Mouse (Mus musculus): ENCODE results near the gene Npcd. TPM values are rescaled to one million over a fixed set of nuclear protein-coding genes. Genes with fewer than 3 reads are reported as not detected.

Gene Npcd
- polyA plus RNA-seq, 1 experiment from 2014 or later = not detected

DNA sequence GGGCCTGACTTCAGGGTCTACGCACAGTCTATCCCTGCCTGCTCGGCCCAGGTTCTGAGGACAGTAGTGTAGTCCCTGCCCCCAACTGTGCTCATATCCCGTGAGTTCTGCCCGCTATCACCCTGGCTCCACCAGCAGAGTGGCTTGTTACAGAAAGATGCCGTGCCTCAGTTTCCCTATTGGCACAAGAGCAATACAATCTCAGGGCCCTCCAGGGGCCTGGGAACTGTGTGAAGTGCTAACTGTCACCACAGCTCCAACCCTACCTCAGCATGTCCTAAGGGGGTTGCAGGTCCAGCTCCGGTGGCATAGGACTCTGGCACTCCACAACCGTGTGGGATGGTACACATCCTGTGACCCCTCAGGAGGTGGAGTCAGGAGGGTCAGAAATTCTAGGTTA is 36.9 kb downstream of the Npcd start:
- ATAC-seq (ENCODE audit: low FRiP score, low TSS enrichment) = no peak
- Histone ChIP-seq H3K9ac (replicated peaks; ENCODE audit: low read length) (no peak overlapping the region), H3K36me3 (ENCODE audit: insufficient read depth, low read length) (no peaks in the 10 kb centered on the region), H3K4me2 (replicated peaks; ENCODE audit: low read depth, low read length) (no peak overlapping the region), H3K27ac (ENCODE audit: low read length) (no peak overlapping the region), H3K9me3 (ENCODE audit: low read length) (no peaks in the 10 kb centered on the region), H3K4me1 (ENCODE audit: insufficient read depth, low read length) (no peaks in the 10 kb centered on the region), H3K4me3 (ENCODE audit: low read length) (no peak overlapping the region), H3K27me3 (ENCODE audit: insufficient read depth, low read length) (peaks cover 21% of the 10 kb centered on the region)
- WGBS = 79% methylated on average over 7 of the region's 7 CpGs

DNA sequence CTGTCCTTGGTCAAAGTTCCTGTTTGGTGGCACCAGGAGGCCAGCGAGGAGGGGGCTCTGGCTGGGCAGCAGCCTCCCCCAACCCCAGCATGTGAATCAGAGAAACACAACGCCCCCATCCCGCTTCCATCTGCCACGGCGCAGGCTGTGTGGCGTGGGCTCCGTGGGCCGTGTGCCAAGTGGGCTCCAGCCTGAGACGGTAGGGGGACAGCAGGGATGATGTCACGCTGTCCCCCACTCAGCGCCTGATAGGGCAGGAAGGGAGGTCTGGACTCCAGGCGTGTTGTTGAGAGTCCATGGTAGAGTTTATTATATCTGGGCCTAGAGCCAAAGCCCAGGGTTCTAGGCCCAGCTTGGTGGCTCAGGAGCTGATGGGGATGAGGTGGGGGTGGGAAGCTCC is 37.8 kb downstream of the Npcd start:
- Histone ChIP-seq H3K4me3 (ENCODE audit: low read length) (no peak overlapping the region), H3K36me3 (ENCODE audit: insufficient read depth, low read length) (no peaks in the 10 kb centered on the region), H3K4me1 (ENCODE audit: insufficient read depth, low read length) (no peaks in the 10 kb centered on the region), H3K9ac (replicated peaks; ENCODE audit: low read length) (no peak overlapping the region), H3K9me3 (ENCODE audit: low read length) (no peaks in the 10 kb centered on the region), H3K27me3 (ENCODE audit: insufficient read depth, low read length) (peaks cover 13% of the 10 kb centered on the region; the same call in 1 of the 2 replicates), H3K4me2 (replicated peaks; ENCODE audit: low read depth, low read length) (no peak overlapping the region), H3K27ac (ENCODE audit: low read length) (no peak overlapping the region)
- 85% methylated on average over 12 of the region's 12 CpGs for WGBS
- no peak for ATAC-seq (ENCODE audit: low FRiP score, low TSS enrichment)

DNA sequence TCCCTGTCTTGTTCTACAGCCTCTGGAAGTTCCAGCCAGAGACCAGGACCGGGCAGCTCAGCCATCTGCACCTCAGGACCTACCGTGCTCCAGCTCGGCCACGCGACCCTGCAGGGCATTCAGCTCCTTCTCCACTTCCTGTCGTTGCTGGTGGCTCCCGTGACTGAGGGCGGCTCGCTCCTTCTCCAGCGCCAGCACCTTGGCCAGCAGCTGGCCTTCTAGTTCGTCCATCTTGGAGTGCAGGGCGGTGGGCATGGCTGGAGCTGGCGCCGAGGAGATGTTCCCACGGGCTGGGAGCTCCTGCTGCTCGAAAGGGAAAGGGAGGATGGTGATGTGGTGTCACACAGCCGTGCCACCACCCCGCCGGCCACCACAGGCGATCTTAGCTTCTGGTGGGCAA is 39.9 kb downstream of the Npcd start:
- Histone ChIP-seq H3K27me3 (ENCODE audit: insufficient read depth, low read length) (peaks cover 6% of the 10 kb centered on the region; the same call in 1 of the 2 replicates), H3K9me3 (ENCODE audit: low read length) (no peaks in the 10 kb centered on the region), H3K4me3 (ENCODE audit: low read length) (no peak overlapping the region), H3K27ac (ENCODE audit: low read length) (no peak overlapping the region), H3K9ac (replicated peaks; ENCODE audit: low read length) (no peak overlapping the region), H3K4me2 (replicated peaks; ENCODE audit: low read depth, low read length) (no peak overlapping the region), H3K36me3 (ENCODE audit: insufficient read depth, low read length) (no peaks in the 10 kb centered on the region), H3K4me1 (ENCODE audit: insufficient read depth, low read length) (no peaks in the 10 kb centered on the region)
- 20% methylated on average over 20 of the region's 20 CpGs for WGBS
- no peak for ATAC-seq (ENCODE audit: low FRiP score, low TSS enrichment)

DNA sequence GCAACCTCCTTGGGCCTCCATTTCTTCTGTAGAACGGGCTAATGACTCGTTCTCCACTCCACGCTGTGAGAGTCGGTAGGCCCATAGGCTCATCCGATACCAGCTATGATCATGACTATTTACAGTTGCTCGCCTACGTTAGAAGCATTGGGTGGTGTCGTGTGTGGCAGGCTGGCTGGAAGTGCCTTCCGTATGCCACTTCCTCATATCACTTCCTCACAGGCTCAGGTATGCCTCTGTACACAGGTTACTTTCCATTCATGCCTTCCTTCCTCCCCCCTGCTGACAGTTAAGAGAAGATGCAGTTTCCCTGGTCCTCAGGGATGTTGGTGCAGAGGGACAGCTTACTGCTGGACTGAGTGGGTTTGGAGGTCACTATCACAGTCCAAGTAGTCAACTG is 41.0 kb downstream of the Npcd start:
- no peak overlapping the region for H3K9ac ChIP-seq (replicated peaks; ENCODE audit: low read length)
- no peak overlapping the region for H3K4me3 ChIP-seq (ENCODE audit: low read length)
- H3K27ac ChIP-seq (ENCODE audit: low read length) = no peak overlapping the region
- H3K4me1 ChIP-seq (ENCODE audit: insufficient read depth, low read length) = no peaks in the 10 kb centered on the region
- no peaks in the 10 kb centered on the region for H3K9me3 ChIP-seq (ENCODE audit: low read length)
- 91% methylated on average over 9 of the region's 9 CpGs for WGBS
- no peak overlapping the region for H3K4me2 ChIP-seq (replicated peaks; ENCODE audit: low read depth, low read length)
- no peaks in the 10 kb centered on the region for H3K36me3 ChIP-seq (ENCODE audit: insufficient read depth, low read length)
- H3K27me3 ChIP-seq (ENCODE audit: insufficient read depth, low read length) = peaks cover 4% of the 10 kb centered on the region; the same call in 1 of the 2 replicates
- no peak for ATAC-seq (ENCODE audit: low FRiP score, low TSS enrichment)

DNA sequence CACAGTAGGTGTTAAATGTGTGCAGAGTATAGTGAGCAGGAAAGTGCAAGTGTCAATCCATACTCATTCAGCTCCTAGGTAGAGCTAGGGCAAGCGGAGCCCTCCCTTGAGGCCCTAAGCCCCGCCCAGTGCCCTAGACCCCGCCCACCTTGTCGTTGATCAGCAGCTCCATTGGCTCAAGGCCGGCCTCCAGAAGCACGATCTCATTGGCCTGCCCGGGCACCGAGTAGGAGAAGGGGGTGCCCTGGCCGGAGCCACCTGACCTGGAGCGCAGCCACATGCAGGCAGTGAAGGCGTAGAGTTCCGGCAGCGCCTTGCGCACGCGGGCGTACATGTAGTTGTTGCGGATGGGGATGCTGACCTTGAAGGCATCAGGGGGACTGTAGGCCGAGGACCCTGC is 41.6 kb downstream of the Npcd start:
- Histone ChIP-seq H3K9me3 (ENCODE audit: low read length) (no peaks in the 10 kb centered on the region), H3K4me2 (replicated peaks; ENCODE audit: low read depth, low read length) (no peak overlapping the region), H3K4me3 (ENCODE audit: low read length) (no peak overlapping the region), H3K27ac (ENCODE audit: low read length) (no peak overlapping the region), H3K27me3 (ENCODE audit: insufficient read depth, low read length) (peaks cover 4% of the 10 kb centered on the region; the same call in 1 of the 2 replicates), H3K36me3 (ENCODE audit: insufficient read depth, low read length) (no peaks in the 10 kb centered on the region), H3K4me1 (ENCODE audit: insufficient read depth, low read length) (no peaks in the 10 kb centered on the region), H3K9ac (replicated peaks; ENCODE audit: low read length) (no peak overlapping the region)
- 19% methylated on average over 19 of the region's 19 CpGs for WGBS
- ATAC-seq (ENCODE audit: low FRiP score, low TSS enrichment) = no peak

DNA sequence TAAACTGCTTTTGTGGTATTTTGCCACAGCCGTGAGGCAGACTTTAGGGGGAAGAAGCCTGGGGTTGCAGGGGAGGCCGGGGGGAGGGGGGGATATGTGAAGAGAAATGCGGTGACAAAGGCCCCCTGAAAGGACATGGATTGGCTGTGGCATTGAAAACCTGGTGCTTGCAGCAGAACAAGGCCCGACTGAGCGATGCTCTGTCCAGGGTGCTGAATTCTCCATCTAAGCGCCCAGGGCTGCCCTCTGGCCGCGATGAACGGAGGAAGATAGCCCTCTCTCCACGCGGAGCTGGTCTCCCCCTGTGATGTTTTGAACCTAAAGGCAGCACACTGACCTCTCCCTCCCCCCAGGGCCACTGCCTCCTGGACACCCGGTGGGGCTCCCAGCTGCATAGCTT is 42.5 kb downstream of the Npcd start:
- ATAC-seq (ENCODE audit: low FRiP score, low TSS enrichment) = no peak
- Histone ChIP-seq H3K27me3 (ENCODE audit: insufficient read depth, low read length) (peaks cover 4% of the 10 kb centered on the region; the same call in 1 of the 2 replicates), H3K9ac (replicated peaks; ENCODE audit: low read length) (no peak overlapping the region), H3K4me2 (replicated peaks; ENCODE audit: low read depth, low read length) (no peak overlapping the region), H3K4me1 (ENCODE audit: insufficient read depth, low read length) (no peaks in the 10 kb centered on the region), H3K9me3 (ENCODE audit: low read length) (no peaks in the 10 kb centered on the region), H3K27ac (ENCODE audit: low read length) (no peak overlapping the region), H3K36me3 (ENCODE audit: insufficient read depth, low read length) (no peaks in the 10 kb centered on the region), H3K4me3 (ENCODE audit: low read length) (no peak overlapping the region)
- 6% methylated on average over 12 of the region's 12 CpGs for WGBS

DNA sequence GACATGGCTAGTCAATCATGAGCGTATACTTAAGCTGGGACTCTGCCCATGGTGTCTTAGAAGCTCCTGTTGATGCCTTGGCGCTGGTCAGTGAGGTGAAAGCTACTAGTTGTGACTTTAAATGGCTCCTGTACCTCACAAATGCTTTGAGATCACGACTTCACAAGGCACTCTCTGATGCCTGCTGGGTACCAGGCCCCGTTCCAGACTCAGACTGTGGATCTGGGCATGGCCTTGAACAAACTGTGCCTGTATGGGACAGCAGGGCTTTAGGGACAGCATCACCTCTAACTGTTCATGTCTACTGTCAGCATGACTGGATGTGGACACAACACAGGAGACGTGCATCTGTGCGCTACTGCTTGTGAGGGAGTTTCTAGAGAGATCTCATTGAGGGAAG is 43.1 kb downstream of the Npcd start:
- H3K4me2 ChIP-seq (replicated peaks; ENCODE audit: low read depth, low read length) = no peak overlapping the region
- H3K27ac ChIP-seq (ENCODE audit: low read length) = no peak overlapping the region
- no peak for ATAC-seq (ENCODE audit: low FRiP score, low TSS enrichment)
- WGBS = 81% methylated on average over 6 of the region's 6 CpGs
- H3K4me1 ChIP-seq (ENCODE audit: insufficient read depth, low read length) = no peaks in the 10 kb centered on the region
- H3K27me3 ChIP-seq (ENCODE audit: insufficient read depth, low read length) = peaks cover 4% of the 10 kb centered on the region; the same call in 1 of the 2 replicates
- H3K9ac ChIP-seq (replicated peaks; ENCODE audit: low read length) = no peak overlapping the region
- no peak overlapping the region for H3K4me3 ChIP-seq (ENCODE audit: low read length)
- H3K9me3 ChIP-seq (ENCODE audit: low read length) = no peaks in the 10 kb centered on the region
- H3K36me3 ChIP-seq (ENCODE audit: insufficient read depth, low read length) = no peaks in the 10 kb centered on the region

DNA sequence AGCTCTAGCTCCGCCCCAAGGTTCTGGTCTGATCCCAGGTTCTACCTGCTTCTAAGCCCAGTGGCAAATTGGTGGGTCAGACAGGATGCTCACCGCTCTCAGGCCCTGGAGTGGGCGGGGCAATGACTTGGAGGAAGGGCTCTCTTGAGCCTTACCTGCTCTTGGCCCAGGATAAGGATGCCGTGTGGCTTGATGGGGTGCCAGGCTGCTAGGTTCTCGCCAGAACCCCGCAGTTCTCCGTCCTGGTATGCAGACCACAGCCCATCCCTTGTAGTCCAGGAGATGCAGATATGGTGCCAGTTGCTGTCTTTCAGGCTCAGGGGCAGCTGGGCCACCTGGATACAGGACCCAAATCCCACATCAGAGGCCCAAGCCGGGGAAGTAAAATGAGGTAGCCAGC is 43.9 kb downstream of the Npcd start:
- no peak overlapping the region for H3K9ac ChIP-seq (replicated peaks; ENCODE audit: low read length)
- H3K4me3 ChIP-seq (ENCODE audit: low read length) = no peak overlapping the region
- no peak overlapping the region for H3K4me2 ChIP-seq (replicated peaks; ENCODE audit: low read depth, low read length)
- no peak for ATAC-seq (ENCODE audit: low FRiP score, low TSS enrichment)
- H3K36me3 ChIP-seq (ENCODE audit: insufficient read depth, low read length) = no peaks in the 10 kb centered on the region
- no peaks in the 10 kb centered on the region for H3K4me1 ChIP-seq (ENCODE audit: insufficient read depth, low read length)
- H3K27ac ChIP-seq (ENCODE audit: low read length) = no peak overlapping the region
- H3K9me3 ChIP-seq (ENCODE audit: low read length) = no peaks in the 10 kb centered on the region
- H3K27me3 ChIP-seq (ENCODE audit: insufficient read depth, low read length) = 0 out of 2 replicates have a peak, but pooled peaks cover under 1% of the 10 kb centered on the region
- 57% methylated on average over 8 of the region's 8 CpGs for WGBS

DNA sequence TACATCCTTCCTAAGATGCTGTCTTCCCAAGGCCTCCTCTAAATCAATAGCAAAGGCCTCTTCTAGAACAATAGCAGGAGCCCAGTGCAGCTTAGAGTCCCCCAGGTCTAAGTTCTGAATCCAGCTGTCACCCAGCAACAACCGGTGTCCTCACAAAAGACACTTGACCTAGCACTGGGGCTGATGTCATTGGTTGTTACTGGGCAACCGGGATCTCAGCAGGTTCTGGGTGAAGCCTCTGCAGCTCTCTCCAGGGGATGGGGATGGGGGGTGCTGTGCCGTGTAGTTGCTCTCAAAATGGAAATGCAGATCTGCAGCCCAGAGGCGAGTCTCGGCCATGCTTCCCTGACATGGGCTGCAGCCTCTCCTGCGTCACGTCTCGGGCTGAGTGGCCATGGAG is 46.2 kb downstream of the Npcd start:
- H3K27me3 ChIP-seq (ENCODE audit: insufficient read depth, low read length) = no peaks in the 10 kb centered on the region
- no peaks in the 10 kb centered on the region for H3K4me1 ChIP-seq (ENCODE audit: insufficient read depth, low read length)
- H3K27ac ChIP-seq (ENCODE audit: low read length) = no peak overlapping the region
- H3K4me2 ChIP-seq (replicated peaks; ENCODE audit: low read depth, low read length) = no peak overlapping the region
- no peaks in the 10 kb centered on the region for H3K36me3 ChIP-seq (ENCODE audit: insufficient read depth, low read length)
- H3K9me3 ChIP-seq (ENCODE audit: low read length) = no peaks in the 10 kb centered on the region
- H3K9ac ChIP-seq (replicated peaks; ENCODE audit: low read length) = no peak overlapping the region
- ATAC-seq (ENCODE audit: low FRiP score, low TSS enrichment) = no peak
- no peak overlapping the region for H3K4me3 ChIP-seq (ENCODE audit: low read length)
- WGBS = 70% methylated on average over 8 of the region's 8 CpGs

DNA sequence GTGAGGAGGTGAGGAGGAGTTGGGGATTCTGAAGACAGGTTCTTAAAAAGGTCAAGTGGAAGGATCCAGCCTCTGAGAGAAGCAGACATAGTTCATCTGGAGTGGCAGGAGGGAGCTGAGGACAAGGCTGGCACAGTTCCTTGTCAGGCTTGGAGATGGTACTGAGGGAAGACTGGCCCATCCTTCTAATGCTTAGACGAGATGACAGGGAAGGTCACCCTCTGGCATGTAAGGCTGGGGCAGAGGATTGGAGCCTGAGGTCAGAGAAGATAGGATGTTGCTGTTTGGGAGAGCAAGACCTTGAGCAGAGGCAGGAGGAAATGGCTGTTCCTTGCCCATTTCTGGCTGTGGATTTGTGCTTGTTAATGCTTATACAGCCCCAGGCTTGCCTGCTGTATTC is 49.0 kb downstream of the Npcd start:
- WGBS = 72% methylated on average over 1 of the region's 1 CpGs
- H3K9me3 ChIP-seq (ENCODE audit: low read length) = no peaks in the 10 kb centered on the region
- H3K27me3 ChIP-seq (ENCODE audit: insufficient read depth, low read length) = no peaks in the 10 kb centered on the region
- no peaks in the 10 kb centered on the region for H3K36me3 ChIP-seq (ENCODE audit: insufficient read depth, low read length)
- ATAC-seq (ENCODE audit: low FRiP score, low TSS enrichment) = no peak
- no peaks in the 10 kb centered on the region for H3K4me1 ChIP-seq (ENCODE audit: insufficient read depth, low read length)
- no peak overlapping the region for H3K9ac ChIP-seq (replicated peaks; ENCODE audit: low read length)
- no peak overlapping the region for H3K27ac ChIP-seq (ENCODE audit: low read length)
- H3K4me3 ChIP-seq (ENCODE audit: low read length) = no peak overlapping the region
- no peak overlapping the region for H3K4me2 ChIP-seq (replicated peaks; ENCODE audit: low read depth, low read length)

DNA sequence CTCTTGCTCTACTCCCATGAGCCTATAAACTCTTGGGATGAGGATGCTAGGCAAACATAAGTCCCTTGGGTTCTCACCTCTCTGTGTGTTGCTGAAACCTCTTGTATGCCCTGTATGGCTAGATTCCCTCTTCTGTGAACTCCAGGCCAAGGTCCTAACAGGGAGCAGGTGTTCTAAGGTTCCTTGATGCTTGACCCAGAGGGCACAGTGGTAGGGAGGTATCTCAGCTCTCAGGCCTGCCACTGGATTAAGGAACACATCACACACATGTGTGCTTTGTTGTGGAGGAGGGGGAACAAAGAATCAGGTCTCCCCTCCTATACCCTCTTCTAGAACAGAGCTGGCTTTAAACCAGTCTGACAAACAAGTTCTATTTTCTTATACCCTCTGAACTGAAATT is 56.3 kb downstream of the Npcd start, which contains the start of gene Dnal4:
Gene Dnal4 (minus strand): TSS at position 101 of the 400 bp plus-strand sequence.
- H3K9ac ChIP-seq (replicated peaks; ENCODE audit: low read length) = no peak within 1 kb of the TSS
- H3K36me3 ChIP-seq (ENCODE audit: insufficient read depth, low read length) = no peaks in the 10 kb centered on the region
- no peak for ATAC-seq (ENCODE audit: low FRiP score, low TSS enrichment)
- no peaks in the 10 kb centered on the region for H3K9me3 ChIP-seq (ENCODE audit: low read length)
- no peak within 1 kb of the TSS for H3K4me3 ChIP-seq (ENCODE audit: low read length)
- no peak within 1 kb of the TSS for H3K27ac ChIP-seq (ENCODE audit: low read length)
- no peaks in the 10 kb centered on the region for H3K27me3 ChIP-seq (ENCODE audit: insufficient read depth, low read length)
- peaks cover 16% of the 10 kb centered on the region for H3K4me1 ChIP-seq (ENCODE audit: insufficient read depth, low read length)
- H3K4me2 ChIP-seq (replicated peaks; ENCODE audit: low read depth, low read length) = no peak within 1 kb of the TSS
